Mouse (Mus musculus): ENCODE results near the gene Tmem167. TPM values are rescaled to one million over a fixed set of nuclear protein-coding genes. Genes with fewer than 3 reads are reported as not detected.

Tmem167 gene
- 18.2 TPM for total RNA-seq (2023)

GRCm38 (mm10) chr13:90088962-90089824 is at the start of gene Tmem167, which contains the start of gene Xrcc4:
Tmem167 (plus strand) TSS chr13:90089123.
Xrcc4 (minus strand) TSS chr13:90089608.

Other genes starting within 250 kb of the Tmem167 start
- 32.9 TPM for gene Xrcc4, start 485 bp downstream of the Tmem167 start, total RNA-seq (2023)